Mouse (Mus musculus) frontal cortex, adult (tissue): ENCODE data around the gene Pfdn6.

Experiments
- ATAC-seq: cut with Nextera tagmentation; 2 replicates; pipeline ENCODE4 v1.9.2; 2017; ENCODE audit warnings: mild to moderate bottlenecking, moderate library complexity, mixed read lengths; ENCODE audit not compliant: low TSS enrichment

The Pfdn6 gene

GRCm38 (mm10) chr17:33931947-33932346 lies 8.2 kb downstream of the Pfdn6 start:
- ATAC-seq, result no peak

DNA sequence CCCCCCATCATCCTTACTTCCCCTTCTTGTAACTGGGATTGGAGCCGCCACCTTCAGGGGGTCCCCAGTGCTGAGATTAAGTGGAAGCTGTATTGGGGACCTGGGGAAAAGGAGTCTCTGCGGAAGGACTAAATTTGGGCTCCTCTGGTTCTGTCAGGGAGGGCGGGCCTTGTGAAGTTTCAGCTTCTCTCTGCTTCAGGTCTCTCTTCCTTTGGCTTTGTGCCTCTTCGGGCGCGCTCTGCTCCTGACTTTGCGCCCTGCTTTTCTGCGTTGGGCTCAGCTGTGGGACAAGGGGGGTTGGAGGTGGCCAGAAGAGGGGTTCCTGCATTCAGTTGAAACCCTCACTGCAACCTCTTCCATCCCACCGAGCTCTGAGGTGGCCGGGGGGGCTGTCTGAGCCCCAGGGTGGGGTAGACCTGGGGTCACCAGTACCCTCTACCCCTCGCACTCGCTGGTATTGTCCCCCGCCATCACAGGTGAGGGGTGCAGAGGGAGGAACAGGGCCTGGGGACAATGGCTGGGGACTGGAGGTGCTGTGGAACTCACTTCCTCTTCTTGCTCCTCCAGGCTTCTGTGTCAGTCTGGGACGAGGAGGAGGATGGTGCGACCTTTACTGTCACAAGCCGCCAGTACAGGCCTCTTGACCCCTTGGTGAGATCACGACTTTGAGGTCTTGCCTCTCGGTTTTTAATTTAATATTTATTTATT lies 8.8 kb downstream of the Pfdn6 start:
- peak; percentile 2; the same call in 1 of the 2 replicates for ATAC-seq

DNA sequence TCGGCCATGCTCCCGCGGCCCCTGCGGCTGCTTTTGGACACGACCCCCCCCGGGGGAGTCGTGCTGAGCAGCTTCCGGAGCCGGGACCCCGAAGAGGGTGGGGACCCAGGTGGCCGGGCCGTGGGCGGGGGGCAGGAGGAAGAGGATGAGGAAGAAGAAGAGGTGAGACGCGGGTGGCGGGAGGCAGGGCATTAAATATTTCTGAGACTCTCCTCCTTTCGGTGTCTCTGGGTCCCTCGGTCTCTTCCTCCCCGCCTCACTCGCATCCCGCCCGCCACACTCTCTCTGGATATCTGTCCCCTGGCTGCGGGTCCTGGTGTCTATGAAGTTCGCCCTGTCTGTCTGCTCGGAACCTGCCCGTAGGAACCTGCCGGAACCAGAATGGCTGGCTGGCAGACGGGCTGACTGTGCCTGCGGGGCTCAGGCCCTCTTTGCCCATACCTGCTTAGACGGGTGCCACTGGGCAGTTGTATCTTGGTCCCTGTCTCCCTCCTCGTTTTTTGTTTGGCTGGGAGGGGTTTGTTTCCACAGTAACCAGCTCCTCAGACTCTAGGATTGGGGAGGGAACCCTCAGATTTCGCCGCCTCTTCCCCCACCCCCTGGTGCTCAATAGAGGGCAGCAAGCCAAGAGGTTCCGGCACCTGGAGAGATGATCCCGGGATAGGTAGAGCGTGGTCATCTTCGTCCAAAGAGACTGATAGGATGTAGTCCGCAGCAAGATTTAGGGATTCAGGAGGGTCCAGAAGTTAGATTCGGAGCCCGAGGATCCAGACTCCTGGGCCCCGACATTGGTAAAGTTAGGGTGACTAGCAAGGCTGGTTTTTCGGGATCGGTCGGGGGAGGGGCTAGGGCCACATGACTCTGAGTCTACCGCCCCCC lies 9.6 kb downstream of the Pfdn6 start:
- peak; percentile 51 for ATAC-seq

- ATAC-seq, result peak; percentile 68
These were observed 10.5 kb downstream of the Pfdn6 start, which contains the start of gene Rgl2 for GRCm38 (mm10) chr17:33929371-33930279. TSS of gene Rgl2 (plus strand) at chr17:33929543.

DNA sequence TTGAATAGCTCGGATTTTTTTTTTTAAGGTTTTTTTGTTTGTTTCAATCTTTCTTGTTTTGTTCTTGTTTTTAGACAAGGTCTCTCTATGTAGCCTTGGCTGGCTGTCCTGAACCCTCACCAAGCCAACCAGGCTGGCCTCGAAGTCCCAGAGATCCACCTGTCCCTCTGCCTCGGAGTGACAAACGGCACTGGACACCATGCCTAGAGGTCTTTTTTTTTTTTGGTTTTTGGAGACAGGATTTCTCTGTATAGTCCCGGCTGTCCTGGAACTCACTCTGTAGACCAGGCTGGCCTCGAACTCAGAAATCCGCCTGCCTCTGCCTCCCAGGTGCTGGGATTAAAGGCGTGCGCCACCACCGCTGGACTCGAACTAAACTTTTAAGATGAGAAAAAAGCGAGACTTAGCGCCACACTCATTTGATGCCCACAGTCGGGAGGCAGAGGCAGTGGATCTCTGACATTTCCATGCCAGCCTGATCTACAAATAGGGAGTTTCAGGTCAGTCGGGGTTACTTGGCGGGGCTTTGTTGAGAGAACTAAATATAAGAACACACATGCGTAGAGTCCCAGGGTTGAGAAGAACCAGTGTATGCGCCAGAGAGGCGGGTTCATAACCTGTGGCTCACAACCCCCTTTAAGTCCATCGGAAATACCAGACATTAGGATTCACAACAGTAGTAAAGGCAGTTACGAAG lies 11.7 kb downstream of the Pfdn6 start:
- ATAC-seq, result no peak

DNA sequence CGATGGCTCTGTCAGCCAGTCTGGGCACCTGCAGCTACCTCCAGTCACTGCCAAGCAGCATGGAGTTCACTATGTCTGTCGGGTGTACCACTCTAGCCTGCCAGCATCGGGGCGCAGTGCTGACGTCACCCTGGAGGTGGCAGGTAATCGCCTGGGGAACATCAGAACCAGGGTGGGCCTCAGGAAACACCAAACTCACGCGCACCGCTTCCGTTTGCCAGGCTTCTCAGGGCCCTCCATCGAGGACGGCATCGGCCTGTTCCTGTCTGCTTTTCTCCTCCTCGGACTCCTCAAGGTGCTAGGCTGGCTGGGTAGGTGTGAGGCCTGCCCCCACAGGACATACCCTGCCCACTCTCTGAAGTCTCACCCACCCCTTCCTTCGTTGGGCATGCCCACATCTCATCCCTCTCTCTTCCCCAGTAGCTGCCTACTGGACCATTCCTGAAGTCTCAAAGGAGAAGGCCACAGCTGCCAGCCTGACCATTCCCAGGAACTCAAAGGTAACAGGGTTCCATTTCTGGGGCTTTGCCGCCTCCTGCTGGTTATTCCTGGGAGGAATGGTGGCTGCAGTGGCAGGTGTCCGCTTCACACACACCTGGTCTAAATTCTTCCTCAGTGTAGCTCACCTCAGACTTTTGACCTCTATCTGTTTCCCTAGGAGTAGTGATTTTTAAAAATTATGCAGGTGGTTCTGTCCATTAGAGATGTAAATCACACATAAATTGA lies 13.8 kb downstream of the Pfdn6 start:
- no peak for ATAC-seq

DNA sequence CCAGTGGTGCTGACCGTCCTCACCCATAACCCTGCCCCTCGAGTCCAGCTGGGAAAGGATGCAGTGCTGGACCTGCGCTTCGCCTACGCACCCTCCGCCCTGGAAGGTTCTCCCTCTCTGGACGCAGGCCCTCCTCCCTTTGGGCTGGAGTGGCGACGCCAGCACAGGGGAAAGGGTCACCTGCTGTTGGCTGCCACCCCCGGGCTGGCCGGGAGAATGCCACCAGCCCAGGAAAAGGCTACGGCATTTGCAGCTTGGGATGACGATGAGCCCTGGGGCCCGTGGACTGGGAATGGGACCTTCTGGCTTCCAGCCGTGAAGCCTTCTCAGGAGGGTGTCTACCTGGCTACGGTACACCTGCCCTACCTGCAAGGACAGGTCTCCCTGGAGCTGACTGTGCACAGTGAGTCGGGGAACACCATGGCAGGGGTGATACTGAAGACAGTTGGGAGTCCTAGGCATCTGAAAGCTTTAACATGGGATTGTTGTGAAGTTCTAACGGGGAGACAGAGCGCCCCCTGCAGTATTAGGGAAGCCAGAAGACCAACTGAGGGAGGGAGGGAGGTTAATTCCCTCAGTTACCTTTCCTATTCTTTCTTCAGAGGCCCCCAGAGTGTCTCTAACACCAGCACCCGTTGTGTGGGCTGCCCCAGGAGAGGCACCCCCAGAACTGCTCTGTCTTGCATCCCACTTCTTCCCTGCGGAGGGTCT lies 14.6 kb downstream of the Pfdn6 start:
- no peak for ATAC-seq

- no peak for ATAC-seq
These were observed 15.4 kb downstream of the Pfdn6 start for GRCm38 (mm10) chr17:33924577-33925283.

GRCm38 (mm10) chr17:33921361-33921760 lies 18.8 kb downstream of the Pfdn6 start:
- ATAC-seq, result no peak

- ATAC-seq, result peak; percentile 35
These were observed 19.7 kb downstream of the Pfdn6 start for GRCm38 (mm10) chr17:33920282-33921097.

DNA sequence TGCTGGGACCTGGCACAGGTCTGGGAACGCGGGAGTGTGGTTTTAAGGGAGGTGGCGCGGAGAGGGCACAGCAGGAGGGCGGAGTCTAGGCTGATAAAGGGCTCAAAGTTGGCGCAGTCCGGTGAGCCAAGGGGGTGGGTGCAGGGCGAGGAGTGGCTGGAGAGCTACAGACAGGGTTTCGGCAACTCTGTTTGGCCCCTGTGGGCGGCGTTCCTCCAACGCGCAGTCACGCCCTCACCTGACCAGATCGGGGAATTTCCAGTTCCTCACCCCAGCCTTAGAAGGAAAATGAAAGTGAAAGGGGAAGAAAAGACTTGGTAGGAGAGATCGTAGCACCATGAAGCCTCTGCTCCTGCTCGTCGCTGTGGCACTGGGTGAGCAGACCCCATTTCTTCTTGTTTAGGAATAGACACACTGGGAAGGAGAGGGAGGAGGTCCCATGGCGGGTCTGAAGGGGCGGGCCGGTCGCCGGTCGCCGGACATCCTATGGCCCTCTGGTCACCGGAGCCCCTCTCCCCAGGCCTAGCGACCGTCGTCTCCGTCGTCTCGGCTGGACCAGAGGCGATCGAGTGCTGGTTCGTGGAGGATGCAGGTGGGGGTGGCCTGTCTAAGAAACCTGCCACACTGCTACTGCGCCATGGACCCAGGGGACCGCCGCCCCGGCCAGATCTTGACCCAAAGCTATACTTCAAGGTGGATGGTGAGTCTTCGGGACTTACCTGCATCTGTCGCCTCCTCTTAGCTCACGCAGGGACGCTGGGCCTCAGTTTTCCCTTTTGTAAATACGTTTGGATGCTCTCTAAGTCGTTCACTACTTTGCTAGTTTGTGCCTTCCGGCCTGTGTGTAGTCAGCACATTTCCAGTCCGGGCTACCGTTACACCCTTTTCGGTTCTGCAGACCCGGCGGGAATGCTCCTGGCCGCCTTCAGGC lies 20.5 kb downstream of the Pfdn6 start:
- ATAC-seq, result peak; percentile 6; the same call in 1 of the 2 replicates

DNA sequence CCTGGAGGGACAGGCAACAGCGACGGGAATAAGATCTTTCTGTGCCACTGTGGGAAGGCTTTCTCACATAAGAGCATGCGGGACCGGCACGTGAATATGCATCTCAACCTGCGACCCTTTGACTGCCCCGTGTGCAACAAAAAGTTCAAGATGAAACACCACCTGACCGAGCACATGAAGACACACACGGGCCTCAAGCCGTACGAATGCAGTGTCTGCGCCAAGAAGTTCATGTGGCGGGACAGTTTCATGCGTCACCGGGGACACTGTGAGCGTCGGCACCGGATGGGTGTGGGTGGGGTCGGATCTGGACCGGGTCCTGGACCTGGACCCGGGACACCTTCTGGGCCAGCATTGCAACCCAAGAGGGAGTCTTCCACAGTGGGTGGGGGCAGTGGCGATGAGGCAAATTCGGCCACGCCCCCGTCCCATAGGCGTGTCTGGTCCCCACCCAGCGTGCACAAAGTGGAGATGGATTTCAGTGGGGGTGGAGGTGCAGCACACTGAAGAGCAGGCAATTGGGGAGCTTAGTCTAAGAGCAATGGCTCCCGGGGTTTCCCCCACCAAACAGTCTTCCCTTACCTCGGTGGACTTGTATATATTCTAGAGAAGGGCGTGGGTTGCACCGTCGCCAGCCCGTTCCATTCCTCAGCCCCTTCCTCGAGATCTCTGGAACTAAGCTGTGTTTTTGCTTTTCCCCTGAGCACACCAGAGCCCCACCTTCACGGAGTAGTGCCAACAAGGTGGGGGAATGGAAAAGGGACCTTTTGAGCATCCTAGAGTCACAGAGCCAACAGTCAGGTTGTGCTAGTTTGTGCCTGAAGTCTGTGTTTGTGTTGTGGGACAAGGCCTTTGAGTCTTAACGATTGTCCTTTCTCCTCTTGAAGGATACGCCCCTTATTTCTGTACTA lies 21.6 kb downstream of the Pfdn6 start:
- no peak for ATAC-seq

GRCm38 (mm10) chr17:33917656-33918292 lies 22.4 kb downstream of the Pfdn6 start:
- ATAC-seq, result no peak

DNA sequence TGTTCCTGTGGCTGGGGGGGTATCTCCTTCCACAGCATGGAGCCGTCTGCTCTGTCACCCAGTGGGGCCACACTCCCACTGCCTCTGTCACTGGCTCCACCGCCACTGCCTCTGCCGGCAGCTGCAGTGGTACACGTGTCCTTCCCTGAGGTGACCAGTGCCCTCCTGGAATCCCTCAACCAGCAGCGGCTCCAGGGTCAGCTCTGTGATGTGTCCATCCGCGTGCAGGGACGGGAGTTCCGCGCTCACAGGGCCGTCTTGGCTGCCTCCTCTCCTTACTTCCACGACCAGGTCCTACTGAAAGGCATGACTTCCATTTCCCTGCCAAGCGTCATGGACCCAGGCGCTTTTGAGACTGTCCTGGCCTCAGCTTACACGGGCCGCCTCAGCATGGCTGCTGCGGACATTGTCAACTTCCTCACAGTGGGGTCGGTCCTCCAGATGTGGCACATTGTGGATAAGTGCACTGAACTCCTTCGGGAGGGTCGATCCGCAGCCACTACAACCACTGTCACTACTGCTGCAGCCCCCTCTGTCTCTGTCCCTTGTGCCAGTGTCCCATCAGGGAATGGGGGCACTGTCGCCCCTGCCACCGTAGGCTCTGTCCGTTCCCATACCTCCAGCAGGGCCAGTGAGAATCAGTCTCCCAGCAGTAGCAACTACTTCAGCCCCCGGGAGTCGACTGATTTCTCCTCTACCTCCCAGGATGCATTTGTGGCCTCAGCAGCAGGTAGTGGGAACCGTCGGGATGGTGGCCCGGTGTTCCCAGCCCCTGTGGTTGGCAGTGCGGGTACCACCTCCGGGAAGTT lies 23.1 kb downstream of the Pfdn6 start:
- no peak for ATAC-seq

- no peak for ATAC-seq
These were observed 23.8 kb downstream of the Pfdn6 start for GRCm38 (mm10) chr17:33916294-33916693.
